Mouse (Mus musculus) MEL (cell line): ENCODE results near the gene Myg1. TPM values are rescaled to one million over a fixed set of nuclear protein-coding genes. Genes with fewer than 3 reads are reported as not detected.

Source experiments
- DNase-seq: peaks from one replicate; pipeline ENCODE4 v3.0.0; 2011; ENCODE audit warnings: low read depth, low spot score
- H3K27ac ChIP-seq: 2 replicates; pipeline ENCODE4 v1.5.1; 2012; ENCODE audit warnings: low read depth, mild to moderate bottlenecking, control low read depth, low read length, moderate library complexity; ENCODE audit not compliant: control insufficient read depth
- H3K27me3 ChIP-seq, 2 experiments: fragments of 150-350 bp in 1 of 2; sonication (generic) in 1 of 2; 2 replicates each; pipeline ENCODE4 v1.6.1; 2012; ENCODE audit warnings: low read length in 2 of 2, mild to moderate bottlenecking in 2 of 2, improper control_type of control experiment in 1 of 2, moderate library complexity in 1 of 2; ENCODE audit not compliant: insufficient read depth in 2 of 2, control insufficient read depth in 1 of 2
- H3K36me3 ChIP-seq, 2 experiments: 2 replicates each; pipeline ENCODE4 v1.6.1; 2012 to 2014; ENCODE audit warnings: low read length in 2 of 2, improper control_type of control experiment in 1 of 2, inconsistent platforms in 1 of 2, mild to moderate bottlenecking in 1 of 2; ENCODE audit not compliant: insufficient read depth in 2 of 2, control insufficient read depth in 1 of 2
- H3K4me1 ChIP-seq, 2 experiments: fragments of 150-350 bp in 1 of 2; sonication (generic) in 1 of 2; 2 replicates each; pipeline ENCODE4 v1.6.1; 2012; ENCODE audit warnings: low read length in 2 of 2, improper control_type of control experiment in 1 of 2, mild to moderate bottlenecking in 1 of 2; ENCODE audit not compliant: insufficient read depth in 2 of 2, control insufficient read depth in 1 of 2
- H3K4me3 ChIP-seq, 2 experiments: fragments of 150-350 bp in 1 of 2; sonication (generic) in 1 of 2; 2 replicates each; pipeline ENCODE4 v1.5.1; 2012; ENCODE audit warnings: low read depth in 2 of 2, low read length in 2 of 2, mild to moderate bottlenecking in 2 of 2, moderate library complexity in 2 of 2, control low read depth in 1 of 2, improper control_type of control experiment in 1 of 2; ENCODE audit not compliant: control insufficient read depth in 1 of 2, insufficient read depth in 1 of 2
- H3K79me2 ChIP-seq: 2 replicates; pipeline ENCODE4 v1.6.1; 2012; ENCODE audit warnings: mild to moderate bottlenecking, low read length, moderate library complexity; ENCODE audit not compliant: control insufficient read depth, poor library complexity, insufficient read depth
- H3K9ac ChIP-seq: 2 replicates; pipeline ENCODE4 v1.6.1; 2012; ENCODE audit warnings: low read depth, mild to moderate bottlenecking, control low read depth, low read length, moderate library complexity; ENCODE audit not compliant: control insufficient read depth, poor library complexity, severe bottlenecking
- H3K9me3 ChIP-seq: fragments of 150-350 bp; sonication (generic); replicated peaks from 2 replicates; pipeline ENCODE4 v1.6.1; 2012; ENCODE audit warnings: mild to moderate bottlenecking, low read length, improper control_type of control experiment, moderate library complexity; ENCODE audit not compliant: insufficient read depth
- BHLHE40 ChIP-seq: IDR thresholded peaks from 2 replicates; pipeline ENCODE4 v1.6.1; 2012; ENCODE audit warnings: low read depth, mild to moderate bottlenecking, inconsistent platforms, low read length, improper control_type of control experiment, borderline replicate concordance
- CHD2 ChIP-seq: IDR thresholded peaks from 2 replicates; pipeline ENCODE4 v1.6.1; 2011; ENCODE audit warnings: low read length, improper control_type of control experiment
- CTCF ChIP-seq, 3 experiments: IDR thresholded peaks in 2 of 3; conservative IDR thresholded peaks in 1 of 3; 2 replicates each; pipeline ENCODE4 v1.5.1; 2011 to 2012; ENCODE audit warnings: low read length in 3 of 3, low read depth in 2 of 3, mild to moderate bottlenecking in 2 of 3, improper control_type of control experiment in 1 of 3, inconsistent platforms in 1 of 3, mixed read lengths in 1 of 3, moderate library complexity in 1 of 3; ENCODE audit not compliant: control insufficient read depth in 1 of 3, insufficient read depth in 1 of 3, poor library complexity in 1 of 3, severe bottlenecking in 1 of 3
- ELF1 ChIP-seq: IDR thresholded peaks from 2 replicates; pipeline ENCODE4 v1.6.1; 2014; ENCODE audit warnings: low read depth, mild to moderate bottlenecking, inconsistent platforms, low read length, improper control_type of control experiment, moderate library complexity
- EP300 ChIP-seq, 2 experiments: IDR thresholded peaks; 2 replicates each; pipeline ENCODE4 v1.6.1; 2011; ENCODE audit warnings: improper control_type of control experiment in 2 of 2, low read length in 2 of 2, low read depth in 1 of 2, mild to moderate bottlenecking in 1 of 2
- ETS1 ChIP-seq: IDR thresholded peaks from 2 replicates; pipeline ENCODE4 v1.6.1; 2012; ENCODE audit warnings: low read depth, mild to moderate bottlenecking, inconsistent platforms, low read length, improper control_type of control experiment, moderate library complexity
- GABPA ChIP-seq: IDR thresholded peaks from 2 replicates; pipeline ENCODE4 v1.6.1; 2012; ENCODE audit warnings: low read depth, mild to moderate bottlenecking, inconsistent platforms, low read length, improper control_type of control experiment, moderate library complexity
- HCFC1 ChIP-seq: IDR thresholded peaks from 2 replicates; pipeline ENCODE4 v1.6.1; 2012; ENCODE audit warnings: low read depth, mild to moderate bottlenecking, inconsistent platforms, low read length, improper control_type of control experiment, moderate library complexity
- JUND ChIP-seq: IDR thresholded peaks from 2 replicates; pipeline ENCODE4 v1.6.1; 2011; ENCODE audit warnings: low read depth, mild to moderate bottlenecking, improper control_type of control experiment, low read length
- KAT2A ChIP-seq: conservative IDR thresholded peaks from 2 replicates; pipeline ENCODE4 v1.6.1; 2012; ENCODE audit warnings: low read depth, low read length, improper control_type of control experiment, inconsistent platforms
- MAZ ChIP-seq: IDR thresholded peaks from 2 replicates; pipeline ENCODE4 v1.6.1; 2012; ENCODE audit warnings: low read depth, mild to moderate bottlenecking, inconsistent platforms, low read length, improper control_type of control experiment
- MEF2A ChIP-seq: IDR thresholded peaks from 2 replicates; pipeline ENCODE4 v1.6.1; 2014; ENCODE audit warnings: low read depth, mild to moderate bottlenecking, inconsistent platforms, low read length, improper control_type of control experiment; ENCODE audit not compliant: poor library complexity, insufficient replicate concordance, severe bottlenecking; ENCODE audit errors: extremely low read depth
- MYC ChIP-seq: IDR thresholded peaks from 2 replicates; pipeline ENCODE4 v1.6.1; 2011; ENCODE audit warnings: low read depth, mild to moderate bottlenecking, low read length, improper control_type of control experiment, moderate library complexity
- NELFE ChIP-seq: IDR thresholded peaks from 2 replicates; pipeline ENCODE4 v1.6.1; 2011; ENCODE audit warnings: low read depth, low read length, improper control_type of control experiment
- NRF1 ChIP-seq: IDR thresholded peaks from 2 replicates; pipeline ENCODE4 v1.6.1; 2014; ENCODE audit warnings: low read depth, mild to moderate bottlenecking, inconsistent platforms, low read length, improper control_type of control experiment, moderate library complexity; ENCODE audit not compliant: poor library complexity, insufficient read depth, severe bottlenecking
- POLR2A ChIP-seq, 2 experiments: IDR thresholded peaks; 2 replicates each; pipeline ENCODE4 v1.6.1; 2011 to 2012; ENCODE audit warnings: low read length in 2 of 2, mild to moderate bottlenecking in 2 of 2, control low read depth in 1 of 2, improper control_type of control experiment in 1 of 2, low read depth in 1 of 2, moderate library complexity in 1 of 2; ENCODE audit not compliant: control insufficient read depth in 1 of 2, insufficient read depth in 1 of 2, poor library complexity in 1 of 2
- POLR2AphosphoS5 ChIP-seq: IDR thresholded peaks from 2 replicates; pipeline ENCODE4 v1.6.1; 2012; ENCODE audit warnings: low read depth, borderline replicate concordance, mild to moderate bottlenecking, inconsistent platforms, low read length, moderate library complexity, mixed read lengths
- RAD21 ChIP-seq: IDR thresholded peaks from 2 replicates; pipeline ENCODE4 v1.6.1; 2011; ENCODE audit warnings: mild to moderate bottlenecking, low read depth, low read length, improper control_type of control experiment
- RCOR1 ChIP-seq: IDR thresholded peaks from 2 replicates; pipeline ENCODE4 v1.6.1; 2012; ENCODE audit warnings: low read depth, mild to moderate bottlenecking, inconsistent platforms, low read length, improper control_type of control experiment
- SIN3A ChIP-seq: IDR thresholded peaks from 2 replicates; pipeline ENCODE4 v1.6.1; 2012; ENCODE audit warnings: low read length, improper control_type of control experiment, inconsistent platforms
- SMC3 ChIP-seq: IDR thresholded peaks from 2 replicates; pipeline ENCODE4 v1.6.1; 2011; ENCODE audit warnings: low read depth, low read length, improper control_type of control experiment
- TCF12 ChIP-seq: IDR thresholded peaks from 2 replicates; pipeline ENCODE4 v1.6.1; 2014; ENCODE audit warnings: low read depth, mild to moderate bottlenecking, inconsistent platforms, low read length, improper control_type of control experiment, moderate library complexity
- UBTF ChIP-seq: IDR thresholded peaks from 2 replicates; pipeline ENCODE4 v1.6.1; 2012; ENCODE audit warnings: low read depth, mild to moderate bottlenecking, inconsistent platforms, low read length, improper control_type of control experiment, moderate library complexity, borderline replicate concordance; ENCODE audit not compliant: insufficient read depth
- USF1 ChIP-seq: IDR thresholded peaks from 2 replicates; pipeline ENCODE4 v1.6.1; 2014; ENCODE audit warnings: low read depth, mild to moderate bottlenecking, inconsistent platforms, low read length, improper control_type of control experiment, moderate library complexity
- ZC3H11A ChIP-seq: IDR thresholded peaks from 2 replicates; pipeline ENCODE4 v1.6.1; 2012; ENCODE audit warnings: low read depth, mild to moderate bottlenecking, inconsistent platforms, low read length, improper control_type of control experiment
- ZKSCAN1 ChIP-seq: IDR thresholded peaks from 2 replicates; pipeline ENCODE4 v1.6.1; 2012; ENCODE audit warnings: low read depth, mild to moderate bottlenecking, inconsistent platforms, low read length, improper control_type of control experiment, moderate library complexity
- ZMIZ1 ChIP-seq: IDR thresholded peaks from 2 replicates; pipeline ENCODE4 v1.6.1; 2012; ENCODE audit warnings: low read depth, mild to moderate bottlenecking, inconsistent platforms, low read length, improper control_type of control experiment, moderate library complexity
- ZNF384 ChIP-seq: IDR thresholded peaks from 2 replicates; pipeline ENCODE4 v1.6.1; 2012; ENCODE audit warnings: low read depth, mild to moderate bottlenecking, inconsistent platforms, low read length, improper control_type of control experiment
- polyA plus RNA-seq, 2 experiments: library from polyadenylated mRNA; stranded (reverse) in 1 of 2; unstranded in 1 of 2; fragments of >175 nt in 1 of 2; fragments of >200 nt in 1 of 2; gene quantifications; 2 replicates each; pipeline versions ENCODE4 v1.2.1 to v1.2.4; 2012; ENCODE audit warnings: low replicate concordance in 2 of 2, low read depth in 1 of 2; ENCODE audit not compliant: insufficient read length in 2 of 2, insufficient read depth in 1 of 2, missing spikeins in 1 of 2
- total RNA-seq: library from RNA; depleted of rRNA; stranded (reverse); fragments of 300-350 nt; gene quantifications from 2 replicates; pipeline ENCODE4 v1.2.3, GENCODE M21; 2012

Gene Myg1
- total and polyA plus RNA-seq, 3 experiments: 135 to 292 (median 140) TPM

GRCm38 (mm10) chr15:102376453-102377162, 45.1 kb downstream of the Myg1 start:
- Histone ChIP-seq H3K9ac (peak overlapping the region; percentile 60), H3K79me2 (no peaks in the 10 kb centered on the region), H3K27ac (no peak overlapping the region), H3K4me1 (peaks cover 10 to 14% of the 10 kb centered on the region in 2 experiments), H3K4me3 (peak overlapping the region; percentile 61 to 68), H3K27me3 (peaks cover 6 to 13% of the 10 kb centered on the region in 2 experiments; a peak in 3 of 4 replicates), H3K36me3 (peaks cover 0 to 11% of the 10 kb centered on the region in 2 experiments; a peak in 2 of 4 replicates), H3K9me3 (no peaks in the 10 kb centered on the region)
- TF ChIP-seq UBTF (peak; percentile 96; the same call in 1 of the 2 replicates), JUND (no peak), EP300 (IDR thresholded peaks at IDR 0.05; ENCODE audit: low read depth in 1 of 2, low read length in 2 of 2) (no peak), GABPA (no peak), KAT2A (no peak), ELF1 (no peak), MAZ (peak; percentile 81), TCF12 (peak; percentile 55), ZNF384 (0 out of 2 replicates have a peak, but pooled peaks have one; percentile 1), NELFE (0 out of 2 replicates have a peak, but pooled peaks have one; percentile 22), POLR2A (IDR thresholded peaks at IDR 0.05; ENCODE audit: control insufficient read depth in 1 of 2, insufficient read depth in 1 of 2, low read depth in 1 of 2, low read length in 2 of 2, poor library complexity in 1 of 2) (peak in 1 of 2 experiments; percentile 35; a peak in 1 of 4 replicates)
- peak; percentile 79 for DNase-seq

- Histone ChIP-seq H3K27ac (no peak overlapping the region), H3K4me1 (peaks cover 10 to 14% of the 10 kb centered on the region in 2 experiments)
- peak; percentile 27; the same call in 1 of the 2 replicates for TF ChIP-seq ETS1
- peak; percentile 41; the same call in 1 of the 2 replicates for TF ChIP-seq HCFC1
- no peak for TF ChIP-seq NELFE
- TF ChIP-seq ZMIZ1: no peak
- TF ChIP-seq TCF12: no peak; the same call in 1 of the 2 replicates
- 0 out of 2 replicates have a peak, but pooled peaks have one; percentile 15 for TF ChIP-seq NRF1
- TF ChIP-seq MAZ: peak; percentile 68
- TF ChIP-seq ZC3H11A: peak; percentile 70
- peak; percentile 75 for TF ChIP-seq SMC3
- TF ChIP-seq SIN3A: peak; percentile 68; the same call in 1 of the 2 replicates
- TF ChIP-seq CHD2: peak; percentile 88
- TF ChIP-seq USF1: no peak
- peak; percentile 72 for TF ChIP-seq RAD21
- TF ChIP-seq ELF1: 0 out of 2 replicates have a peak, but pooled peaks have one; percentile 6
- no peak for TF ChIP-seq RCOR1
- TF ChIP-seq MYC: no peak
- TF ChIP-seq POLR2AphosphoS5: no peak
- no peak for TF ChIP-seq MEF2A
- TF ChIP-seq UBTF: 0 out of 2 replicates have a peak, but pooled peaks have one; percentile 47
- 0 out of 2 replicates have a peak, but pooled peaks have one; percentile 7 for TF ChIP-seq ZKSCAN1
- peak; percentile 82 for TF ChIP-seq BHLHE40
- TF ChIP-seq CTCF (IDR thresholded peaks at IDR 0.05 in 2 of 3, conservative IDR thresholded peaks at IDR 0.05 in 1 of 3; ENCODE audit: control insufficient read depth in 1 of 3, insufficient read depth in 1 of 3, low read depth in 2 of 3, low read length in 3 of 3, poor library complexity in 1 of 3, severe bottlenecking in 1 of 3): peak; percentile 78 to 96 (median 93)
Measured at GRCm38 (mm10) chr15:102377163-102377543, 45.6 kb downstream of the Myg1 start.

More at GRCm38 (mm10) chr15:102377163-102377543, 45.6 kb downstream of the Myg1 start:
- H3K36me3 ChIP-seq: peaks cover 0 to 11% of the 10 kb centered on the region in 2 experiments; a peak in 2 of 4 replicates
- DNase-seq: peak; percentile 83
- no peaks in the 10 kb centered on the region for H3K79me2 ChIP-seq
- peaks cover 6 to 13% of the 10 kb centered on the region in 2 experiments; a peak in 3 of 4 replicates for H3K27me3 ChIP-seq
- H3K4me3 ChIP-seq: peak overlapping the region; percentile 61 to 68
- H3K9me3 ChIP-seq: no peaks in the 10 kb centered on the region
- peak overlapping the region; percentile 60 for H3K9ac ChIP-seq
